Mouse (Mus musculus): ENCODE measurements around the gene Capn2. TPM values are rescaled to one million over a fixed set of nuclear protein-coding genes. Genes with fewer than 3 reads are reported as not detected.
A peak's percentile ranks its signal among the peaks of the same experiment; 100 is the strongest.

The Capn2 gene
- total RNA-seq, 4 experiments from 2014 or later, result 53.7 to 72.8 (median 63.5) TPM

DNA sequence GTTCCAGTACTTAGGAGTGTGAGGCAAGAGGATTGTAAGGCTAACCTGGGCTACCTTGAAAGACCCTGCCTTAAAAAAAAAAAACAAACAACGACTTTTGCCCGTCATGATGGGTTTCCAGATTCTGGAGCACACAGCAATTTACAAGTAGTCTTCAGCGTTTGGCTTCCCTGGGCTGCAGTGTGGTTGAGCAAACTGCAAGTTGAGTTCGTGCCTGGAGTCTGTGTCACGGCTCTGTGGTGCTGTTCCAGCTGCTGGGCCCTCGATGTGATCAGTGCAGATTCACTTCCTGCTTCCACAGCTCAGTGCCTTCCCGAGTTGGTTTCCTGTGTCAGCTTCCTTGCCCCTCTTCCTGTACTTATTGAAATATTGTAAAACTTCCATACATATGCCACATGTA lies 56.1 kb downstream of the Capn2 start:
- DNase-seq (ENCODE audit: low spot score), result no peak

DNA sequence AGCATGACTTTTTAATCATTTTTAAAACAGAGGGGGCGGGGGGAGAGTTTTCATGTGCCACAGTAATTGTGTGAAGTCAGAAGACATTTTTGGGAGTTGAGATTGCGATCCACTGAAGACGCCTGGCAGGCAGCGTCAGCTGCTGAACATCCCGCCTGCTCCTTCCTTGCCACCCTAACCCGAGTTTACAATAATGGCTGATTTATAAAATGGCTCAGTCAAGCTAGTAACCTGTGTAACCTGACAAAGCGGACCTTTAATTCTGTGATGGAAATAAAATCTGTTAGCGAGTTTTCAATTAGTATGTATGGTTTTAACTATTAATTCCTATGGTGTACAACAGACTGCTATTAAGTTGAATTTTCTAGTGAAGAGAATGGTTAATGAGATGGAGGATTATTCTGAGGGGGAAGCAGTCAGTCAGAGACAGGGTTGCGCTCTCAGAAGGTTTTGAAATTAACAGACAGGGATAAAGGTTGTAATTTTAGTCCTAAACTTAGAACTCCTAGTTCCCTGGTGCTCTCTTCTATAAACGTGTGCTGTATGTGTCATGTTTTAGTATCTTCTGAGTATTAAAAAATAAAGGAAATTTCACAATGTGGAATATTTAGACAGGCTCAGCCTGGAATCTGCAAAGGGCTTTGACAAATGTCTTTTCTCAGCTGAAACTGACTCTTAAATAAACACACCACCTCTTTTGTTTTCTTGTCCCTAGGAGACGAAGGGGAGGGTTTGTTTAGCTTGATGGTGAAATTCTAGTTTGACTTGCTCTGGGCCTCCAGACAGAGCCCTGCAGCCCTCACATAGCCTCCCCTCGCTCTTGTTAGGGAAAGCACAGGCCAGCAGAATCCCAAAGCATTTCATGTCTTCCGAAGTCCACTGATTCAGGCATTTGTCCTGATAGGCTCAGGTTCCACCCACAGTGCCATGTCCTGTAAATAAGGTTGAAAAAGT lies 56.8 kb downstream of the Capn2 start:
- no peak for DNase-seq (ENCODE audit: low spot score)

DNA sequence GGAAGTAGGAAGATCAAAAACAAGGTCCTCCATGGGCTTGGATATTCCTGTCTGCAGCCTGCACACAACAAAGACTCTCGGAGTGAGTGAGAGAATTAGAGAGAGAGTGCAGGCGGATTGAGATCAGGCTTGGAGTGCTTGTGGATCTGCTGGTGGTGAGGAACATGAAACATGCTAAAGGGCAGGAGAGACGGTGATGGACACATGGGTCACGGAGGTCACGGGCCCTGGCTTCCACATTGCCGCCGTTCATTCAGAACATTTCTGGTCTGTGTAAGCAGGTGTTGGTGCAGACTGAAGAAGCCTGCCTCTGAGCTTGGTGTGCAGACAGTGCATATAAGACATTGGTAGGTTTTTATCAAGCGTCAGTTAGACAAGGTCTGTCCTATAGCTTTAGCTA lies 58.0 kb downstream of the Capn2 start:
- DNase-seq (ENCODE audit: low spot score), result no peak

DNA sequence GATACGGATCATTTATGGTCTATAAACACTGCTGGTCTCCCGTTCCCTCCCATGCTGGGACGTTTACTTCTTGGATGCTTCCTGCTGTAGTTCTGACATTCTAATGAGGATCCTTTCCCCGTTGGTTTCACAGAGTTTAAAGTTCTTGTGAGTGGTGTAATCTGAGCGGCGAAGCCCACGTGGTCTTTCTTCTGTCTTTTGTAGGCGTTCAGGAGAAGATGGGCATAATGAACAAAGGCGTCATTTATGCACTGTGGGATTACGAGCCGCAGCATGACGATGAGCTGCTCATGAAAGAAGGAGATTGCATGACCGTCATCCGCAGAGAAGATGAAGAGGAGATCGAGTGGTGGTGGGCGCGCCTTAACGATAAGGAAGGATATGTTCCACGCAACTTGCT lies 58.9 kb downstream of the Capn2 start:
- DNase-seq (ENCODE audit: low spot score), result no peak

DNA sequence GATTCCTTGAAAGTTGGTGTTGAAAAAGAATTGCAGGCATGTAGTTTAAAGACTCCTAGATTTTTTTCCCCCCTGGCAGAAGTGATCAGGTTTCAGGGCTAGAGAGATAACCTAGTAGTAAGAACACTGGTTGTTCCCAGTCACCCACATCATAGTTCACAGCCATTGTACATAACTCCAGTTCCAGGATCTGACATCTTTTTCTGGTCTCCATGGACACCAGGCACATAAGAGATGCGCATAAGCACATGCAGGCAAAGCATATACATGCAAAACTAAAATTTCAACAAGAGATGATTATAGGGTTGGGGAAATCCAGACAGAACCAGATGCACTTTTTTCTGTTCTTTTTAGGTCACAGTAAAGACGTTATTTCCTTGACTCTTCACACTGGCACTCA lies 62.3 kb downstream of the Capn2 start:
- DNase-seq (ENCODE audit: low spot score), result no peak

DNA sequence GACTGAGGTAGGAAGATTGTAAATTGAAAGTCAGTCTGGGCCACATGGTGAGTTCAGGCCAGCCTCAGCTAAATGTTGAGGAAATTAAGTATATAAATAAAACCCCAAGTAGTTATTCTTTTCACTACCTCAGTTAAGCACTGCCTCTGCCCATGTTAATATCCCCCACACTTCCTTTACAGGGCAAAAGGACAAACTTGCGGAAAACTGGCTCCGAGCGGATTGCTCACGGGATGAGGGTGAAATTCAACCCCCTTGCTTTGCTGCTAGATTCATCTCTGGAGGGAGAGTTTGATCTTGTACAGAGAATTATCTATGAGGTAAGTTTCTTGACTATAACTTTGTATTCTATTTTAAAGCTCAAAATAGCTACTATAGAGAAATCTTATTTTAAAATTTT lies 64.9 kb downstream of the Capn2 start:
- no peak for DNase-seq (ENCODE audit: low spot score)

DNA sequence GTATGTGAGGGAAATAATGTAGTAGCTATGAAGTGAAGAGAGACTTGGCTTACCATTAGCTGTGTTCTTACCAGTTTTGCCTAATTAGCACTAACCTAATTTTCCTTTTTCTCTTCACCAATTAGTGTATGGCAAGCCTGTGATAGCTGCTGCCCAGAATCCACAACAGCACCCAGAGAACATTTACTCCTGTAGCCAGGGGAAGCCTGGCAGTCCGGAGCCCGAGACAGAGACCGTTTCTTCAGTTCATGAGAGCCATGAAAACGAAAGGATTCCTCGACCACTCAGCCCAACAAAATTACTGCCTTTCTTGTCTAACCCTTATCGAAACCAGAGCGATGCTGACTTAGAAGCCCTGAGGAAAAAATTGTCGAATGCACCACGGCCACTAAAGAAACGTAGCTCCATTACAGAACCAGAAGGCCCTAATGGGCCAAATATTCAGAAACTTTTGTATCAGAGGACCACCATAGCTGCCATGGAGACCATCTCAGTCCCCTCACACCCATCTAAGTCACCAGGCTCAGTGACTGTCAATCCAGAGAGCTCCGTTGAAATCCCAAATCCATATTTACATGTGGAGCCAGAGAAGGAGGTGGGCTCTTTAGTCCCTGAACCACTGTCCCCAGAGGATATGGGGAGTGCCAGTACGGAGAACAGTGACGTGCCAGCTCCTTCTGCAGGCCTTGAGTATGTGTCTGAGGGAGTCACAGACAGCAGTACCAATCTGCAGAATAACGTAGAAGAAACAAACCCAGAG lies 69.0 kb downstream of the Capn2 start:
- no peak for DNase-seq (ENCODE audit: low spot score)

DNA sequence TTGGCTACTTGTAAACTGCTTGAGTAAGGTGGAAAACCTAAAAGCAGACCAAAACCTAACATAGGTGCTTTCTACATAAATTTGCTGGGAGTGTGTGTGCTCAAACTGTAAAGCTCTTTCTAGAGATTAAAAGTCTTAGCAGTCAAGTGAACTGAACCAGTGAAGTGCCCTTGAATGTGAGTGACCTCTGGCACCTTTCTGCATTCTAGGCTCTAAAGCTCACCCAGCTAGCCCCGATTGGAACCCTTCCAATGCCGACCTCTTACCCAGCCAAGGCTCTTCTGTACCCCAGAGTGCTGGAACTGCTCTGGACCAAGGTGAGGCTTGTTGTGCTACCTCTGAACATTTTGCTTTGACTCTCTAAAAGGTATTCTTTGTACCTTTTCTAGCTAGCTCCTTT lies 73.3 kb downstream of the Capn2 start:
- DNase-seq (ENCODE audit: low spot score), result no peak

DNA sequence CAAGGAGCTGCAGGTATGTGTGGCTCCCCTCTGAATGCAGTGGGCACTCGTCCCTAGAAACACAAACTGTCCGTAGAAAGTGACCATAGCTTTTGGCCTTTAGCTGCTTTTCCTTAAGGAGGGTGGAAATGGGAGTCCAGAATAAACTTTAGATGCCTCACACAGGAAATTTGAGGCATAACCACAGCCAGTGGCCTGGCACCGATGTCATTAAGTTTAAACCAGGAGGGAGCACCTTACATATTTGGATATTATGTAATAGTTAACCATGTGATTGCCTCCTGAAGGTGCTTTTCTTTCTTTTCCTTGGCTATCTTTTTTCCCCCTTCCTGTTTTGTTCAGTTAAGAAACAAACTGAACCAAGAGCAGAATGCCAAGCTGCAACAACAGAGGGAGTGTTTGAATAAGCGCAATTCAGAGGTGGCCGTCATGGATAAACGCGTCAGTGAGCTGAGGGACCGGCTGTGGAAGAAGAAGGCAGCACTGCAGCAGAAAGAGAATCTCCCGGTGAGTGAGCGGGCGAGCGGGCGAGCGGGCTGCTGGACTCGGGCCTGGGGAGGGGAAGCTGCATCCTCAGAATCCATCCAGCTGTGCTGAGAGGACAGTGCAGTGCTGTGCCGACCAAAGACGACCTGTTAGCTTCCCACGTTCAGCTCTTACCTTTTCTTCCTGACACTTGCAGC lies 75.5 kb downstream of the Capn2 start:
- DNase-seq (ENCODE audit: low spot score), result no peak

DNA sequence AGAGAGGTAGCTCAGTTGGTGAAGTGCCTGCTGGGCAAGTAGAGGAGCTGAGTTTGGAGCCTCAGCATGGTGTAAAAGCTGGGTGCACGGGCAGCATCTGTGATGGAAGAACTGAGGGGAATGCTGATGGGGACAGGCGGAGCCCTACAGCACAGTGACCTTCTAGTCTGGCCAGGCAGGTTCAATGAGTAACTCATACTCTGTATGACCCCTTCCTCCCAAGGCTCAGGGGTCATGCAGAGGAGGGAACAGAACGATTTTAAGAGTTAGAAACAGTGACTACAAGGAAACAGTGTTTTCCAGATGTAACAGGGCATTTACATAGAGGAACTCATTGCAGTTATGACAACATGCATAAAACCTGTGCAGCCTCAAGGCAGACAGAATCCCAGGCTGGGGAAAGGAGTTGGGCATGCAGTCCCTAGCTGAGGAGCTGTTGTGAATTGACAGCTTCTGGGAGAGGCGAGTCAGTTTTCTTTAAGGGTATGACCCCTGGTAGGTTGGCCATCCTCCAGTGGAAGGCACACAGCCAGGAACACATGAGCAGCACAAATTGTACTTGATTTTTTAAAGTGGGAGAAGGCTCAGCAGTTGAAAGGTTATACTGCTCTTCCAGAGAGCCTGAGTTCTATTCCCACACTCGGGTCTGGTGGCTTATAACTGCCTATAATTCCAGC lies 77.7 kb downstream of the Capn2 start:
- DNase-seq (ENCODE audit: low spot score), result peak; percentile 82

DNA sequence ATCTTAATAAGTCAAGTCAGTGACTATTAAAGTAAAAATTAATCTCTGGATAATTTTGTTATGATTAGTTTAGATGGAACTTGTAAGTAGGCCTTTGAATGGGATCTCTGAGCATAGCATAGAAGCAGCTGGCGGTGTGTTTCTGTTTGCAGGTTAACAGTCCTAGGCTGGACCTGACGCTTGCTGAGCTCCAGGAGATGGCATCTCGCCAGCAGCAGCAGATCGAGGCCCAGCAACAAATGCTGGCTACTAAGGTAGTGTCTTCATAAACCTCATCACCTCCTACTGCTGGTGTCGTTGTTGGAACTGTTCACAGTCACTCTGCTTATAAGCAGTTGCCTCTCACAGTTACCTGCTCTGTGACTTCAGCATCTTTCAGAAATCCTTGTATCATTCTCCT lies 80.7 kb downstream of the Capn2 start:
- DNase-seq (ENCODE audit: low spot score), result no peak

DNA sequence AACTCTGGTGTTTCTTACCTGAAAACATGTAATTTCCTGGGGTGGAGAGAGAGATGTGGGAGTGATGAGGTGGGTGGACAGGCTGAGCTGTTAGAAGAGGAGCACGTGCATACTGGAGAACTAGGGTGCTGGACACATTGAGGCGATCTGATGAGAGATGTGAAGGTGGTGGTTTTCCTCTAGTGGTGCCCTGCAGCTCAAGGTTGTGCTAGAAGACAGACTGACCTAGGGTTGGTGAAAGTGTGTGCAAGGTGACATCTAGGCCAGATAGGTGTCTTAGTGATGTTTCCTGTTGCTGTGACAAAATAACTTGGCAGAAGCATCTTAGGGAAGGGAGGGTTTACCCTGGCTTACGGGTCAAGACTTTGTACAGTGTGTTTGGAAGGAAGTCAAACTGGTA lies 85.3 kb downstream of the Capn2 start:
- DNase-seq (ENCODE audit: low spot score), result no peak

DNA sequence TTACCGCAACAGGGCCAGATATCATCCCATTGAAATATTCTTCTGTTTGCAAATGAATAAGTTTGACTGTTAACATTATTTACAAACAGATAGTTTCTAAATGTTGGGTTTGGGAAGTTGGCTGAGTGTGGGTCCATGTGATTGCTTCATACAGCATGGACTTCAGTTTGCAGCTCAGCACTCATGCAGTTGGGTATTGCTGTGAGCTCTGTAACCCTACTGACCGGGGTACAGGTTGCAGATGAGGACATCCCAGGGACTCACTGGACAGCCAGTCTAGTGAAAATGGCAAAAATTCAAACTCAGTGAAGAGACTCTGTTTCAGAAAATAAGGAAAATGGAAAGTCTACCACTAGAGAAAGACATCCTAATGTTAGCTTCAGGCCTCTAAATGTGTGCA lies 86.7 kb downstream of the Capn2 start:
- DNase-seq (ENCODE audit: low spot score), result no peak

DNA sequence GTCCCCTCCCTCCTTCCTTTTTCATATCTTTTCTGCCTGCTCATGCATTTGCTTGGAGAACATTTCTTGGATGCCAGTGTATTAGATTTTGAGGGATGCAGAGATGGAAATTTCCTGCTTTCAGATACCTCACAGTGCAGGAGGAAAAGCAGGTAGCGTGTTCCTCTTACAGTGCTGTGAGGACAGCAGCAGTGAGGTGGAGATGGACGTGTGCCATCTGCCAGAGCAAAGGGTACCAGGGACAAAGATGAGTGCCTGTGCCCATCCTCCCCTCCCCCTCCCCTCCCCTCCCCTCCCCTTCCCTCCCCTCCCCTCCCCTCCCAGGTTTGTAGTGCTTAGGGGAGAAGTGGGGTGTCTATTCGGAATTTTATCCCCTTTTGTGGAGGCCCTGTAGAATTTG lies 87.6 kb downstream of the Capn2 start:
- no peak for DNase-seq (ENCODE audit: low spot score)

DNA sequence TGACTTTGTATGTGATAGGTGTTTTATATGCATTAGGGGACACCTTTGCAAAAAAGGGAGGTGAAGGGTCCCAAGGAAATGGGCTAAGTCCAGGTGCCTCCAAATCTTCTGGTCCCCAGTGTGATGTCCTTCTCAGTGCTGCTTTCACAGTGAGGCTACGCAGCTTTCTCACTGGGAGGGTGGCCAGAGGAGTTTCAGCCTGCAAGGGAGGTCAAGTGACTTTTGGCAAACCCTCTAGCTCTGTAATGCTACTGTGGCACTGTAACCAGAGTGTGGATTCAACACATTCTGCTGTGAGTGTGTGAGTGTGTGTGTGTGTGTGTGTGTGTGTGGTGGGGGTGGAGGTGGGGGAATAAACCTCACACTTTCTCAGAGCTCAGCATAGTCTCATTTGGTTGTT lies 90.0 kb downstream of the Capn2 start:
- DNase-seq (ENCODE audit: low spot score), result peak; percentile 58

DNA sequence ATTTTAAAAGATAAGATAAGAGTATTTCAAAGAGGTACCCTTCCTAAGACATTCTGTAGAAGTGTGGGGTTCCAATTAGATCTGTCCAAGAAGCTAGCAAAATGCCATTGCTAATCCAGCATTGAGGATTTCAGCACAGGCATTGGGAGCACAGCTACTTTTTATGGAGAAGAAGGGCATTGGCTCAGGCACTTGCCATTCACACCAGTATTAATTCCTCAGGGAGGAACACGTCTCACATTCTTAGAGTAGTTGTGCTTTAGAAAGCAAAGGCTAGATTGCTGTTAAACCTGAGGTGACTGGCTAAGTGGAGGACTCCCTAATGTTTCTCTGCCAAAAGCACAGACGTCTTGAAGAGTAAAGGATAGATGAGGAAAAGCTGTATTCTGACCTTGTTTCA lies 91.0 kb downstream of the Capn2 start:
- DNase-seq (ENCODE audit: low spot score), result no peak

DNA sequence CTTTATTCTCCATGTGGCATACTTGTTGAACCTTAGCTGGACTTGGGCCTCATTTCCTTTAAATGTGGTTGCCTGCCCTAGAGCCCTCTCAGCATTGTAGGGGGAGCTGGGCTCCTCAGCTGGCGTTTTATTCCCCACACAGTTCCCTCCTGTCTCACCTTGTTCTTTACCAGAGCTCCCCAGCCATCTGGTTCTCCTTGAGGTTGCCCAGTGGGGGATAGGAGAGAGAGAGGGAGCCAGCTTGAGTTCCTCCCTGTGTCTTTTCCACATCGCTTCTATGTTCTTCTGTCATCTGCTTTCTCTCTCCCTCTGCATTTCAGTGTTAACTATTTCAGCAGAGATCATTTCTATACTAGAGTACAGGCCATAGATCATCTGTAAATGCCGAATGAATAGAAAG lies 92.2 kb downstream of the Capn2 start:
- no peak for DNase-seq (ENCODE audit: low spot score)

DNA sequence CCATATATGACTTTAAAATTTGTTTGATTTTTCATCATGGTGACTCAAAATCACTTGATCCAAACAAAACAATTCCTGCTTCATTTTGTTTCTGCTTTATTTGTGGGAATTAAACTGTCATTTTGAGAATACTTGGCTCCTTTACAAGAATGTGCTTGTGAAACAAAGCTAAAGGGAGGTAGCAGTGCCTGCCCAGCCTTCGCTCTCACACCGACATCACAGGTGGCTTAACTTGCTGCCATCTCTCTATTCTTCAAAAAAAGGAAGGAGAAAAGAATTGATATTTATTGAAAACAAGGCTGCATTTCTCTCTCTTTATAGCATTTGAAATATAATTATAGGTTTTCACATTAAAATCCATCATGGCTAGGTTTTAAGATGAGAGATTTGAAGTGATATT lies 93.1 kb downstream of the Capn2 start:
- no peak for DNase-seq (ENCODE audit: low spot score)

DNA sequence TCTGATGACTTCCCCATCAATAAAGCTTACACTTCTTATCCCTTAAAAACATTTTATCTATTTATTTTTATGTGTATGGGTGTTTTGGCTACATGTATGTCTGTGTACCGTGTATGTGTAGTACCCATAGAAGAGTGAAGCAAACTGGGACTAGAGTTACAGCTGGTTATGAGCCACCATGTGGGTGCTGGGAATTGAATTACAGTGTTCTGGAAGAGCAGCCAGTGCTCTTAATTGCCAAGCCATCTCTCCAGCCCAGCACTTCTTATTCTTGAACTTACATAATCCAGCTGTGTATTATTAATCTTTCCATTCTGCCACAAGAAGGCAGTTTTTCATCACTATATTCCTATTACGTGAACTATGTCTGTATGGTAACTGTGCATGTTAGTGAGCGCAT lies 97.9 kb downstream of the Capn2 start:
- DNase-seq (ENCODE audit: low spot score), result no peak
